Mouse (Mus musculus): Measurements from ENCODE around the gene Ccl22. TPM values are rescaled to one million over a fixed set of nuclear protein-coding genes. Genes with fewer than 3 reads are reported as not detected.
A peak's percentile ranks its signal among the peaks of the same experiment; 100 is the strongest.

Gene Ccl22
- polyA plus RNA-seq, 1 experiment from 2014 or later: 0.27 TPM

DNA sequence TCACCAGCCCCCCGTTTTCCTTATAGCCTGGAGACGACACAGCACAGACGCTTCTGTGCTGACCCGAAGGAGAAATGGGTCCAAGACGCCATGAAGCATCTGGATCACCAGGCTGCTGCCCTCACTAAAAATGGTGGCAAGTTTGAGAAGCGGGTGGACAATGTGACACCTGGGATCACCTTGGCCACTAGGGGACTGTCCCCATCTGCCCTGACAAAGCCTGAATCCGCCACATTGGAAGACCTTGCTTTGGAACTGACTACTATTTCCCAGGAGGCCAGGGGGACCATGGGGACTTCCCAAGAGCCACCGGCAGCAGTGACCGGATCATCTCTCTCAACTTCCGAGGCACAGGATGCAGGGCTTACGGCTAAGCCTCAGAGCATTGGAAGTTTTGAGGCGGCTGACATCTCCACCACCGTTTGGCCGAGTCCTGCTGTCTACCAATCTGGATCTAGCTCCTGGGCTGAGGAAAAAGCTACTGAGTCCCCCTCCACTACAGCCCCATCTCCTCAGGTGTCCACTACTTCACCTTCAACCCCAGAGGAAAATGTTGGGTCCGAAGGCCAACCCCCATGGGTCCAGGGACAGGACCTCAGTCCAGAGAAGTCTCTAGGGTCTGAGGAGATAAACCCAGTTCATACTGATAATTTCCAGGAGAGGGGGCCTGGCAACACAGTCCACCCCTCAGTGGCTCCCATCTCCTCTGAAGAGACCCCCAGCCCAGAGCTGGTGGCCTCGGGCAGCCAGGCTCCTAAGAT, 34.3 kb downstream of the Ccl22 start:
- Histone ChIP-seq H3K4me3 (replicated peaks) (no peak overlapping the region), H3K4me2 (no peak overlapping the region), H3K27me3 (peaks cover 46% of the 10 kb centered on the region), H3K9me3 (replicated peaks) (no peaks in the 10 kb centered on the region), H3K36me3 (no peaks in the 10 kb centered on the region), H3K4me1 (replicated peaks) (peaks cover 43% of the 10 kb centered on the region), H3K9ac (no peak overlapping the region), H3K27ac (no peak overlapping the region)
- ATAC-seq (ENCODE audit: low read depth) (no peak), DNase-seq (no peak)
- WGBS (ENCODE audit: insufficient replicate concordance): 68% methylated on average over 16 of the region's 16 CpGs

DNA sequence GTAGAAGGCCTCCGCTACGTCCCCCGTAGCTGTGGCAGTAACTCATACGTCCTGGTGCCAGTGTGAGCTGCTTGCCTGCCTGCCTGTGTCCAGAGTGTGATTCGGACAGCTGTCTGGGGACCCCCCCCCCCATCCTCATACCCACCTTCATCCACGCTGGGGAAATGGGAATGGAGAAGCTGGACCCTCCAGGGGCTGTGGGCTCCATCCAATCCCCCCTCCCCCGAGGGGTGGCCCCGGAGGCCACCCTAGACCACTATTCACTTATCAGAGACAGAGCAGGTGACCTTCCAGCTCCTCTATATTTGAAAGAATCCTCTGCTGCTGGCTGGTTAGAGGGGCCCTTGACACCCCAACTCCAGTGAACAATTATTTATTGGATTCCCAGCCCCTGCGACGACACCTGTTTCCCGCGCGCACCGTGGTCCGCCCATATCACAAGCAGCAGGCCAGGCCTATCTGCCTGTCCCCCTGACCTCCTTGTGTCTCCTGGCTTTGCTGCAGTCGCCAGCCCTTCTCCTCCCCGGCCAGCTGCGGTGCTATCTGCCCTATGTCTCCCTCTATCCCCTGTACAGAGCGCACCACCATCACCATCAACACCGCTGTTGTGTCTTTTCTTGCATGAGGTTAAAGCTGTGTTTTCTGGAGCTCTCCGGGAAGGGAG, 35.2 kb downstream of the Ccl22 start:
- DNase-seq (no peak), ATAC-seq (ENCODE audit: low read depth) (no peak)
- no peak overlapping the region for H3K9ac ChIP-seq
- H3K4me2 ChIP-seq: no peak overlapping the region; the same call in 1 of the 2 replicates
- no peaks in the 10 kb centered on the region for H3K9me3 ChIP-seq (replicated peaks)
- no peak overlapping the region; the same call in 1 of the 2 replicates for H3K27ac ChIP-seq
- WGBS (ENCODE audit: insufficient replicate concordance): 55% methylated on average over 21 of the region's 21 CpGs
- H3K36me3 ChIP-seq: no peaks in the 10 kb centered on the region
- no peak overlapping the region for H3K4me3 ChIP-seq (replicated peaks)
- H3K27me3 ChIP-seq: peaks cover 41% of the 10 kb centered on the region
- H3K4me1 ChIP-seq (replicated peaks): peaks cover 50% of the 10 kb centered on the region

GRCm38 (mm10) chr8:94781155-94781837, 35.9 kb downstream of the Ccl22 start:
- Histone ChIP-seq H3K9ac (peak overlapping the region; percentile 28; the same call in 1 of the 2 replicates), H3K36me3 (no peaks in the 10 kb centered on the region), H3K27ac (no peak overlapping the region; the same call in 1 of the 2 replicates), H3K9me3 (replicated peaks) (no peaks in the 10 kb centered on the region), H3K4me1 (replicated peaks) (peaks cover 57% of the 10 kb centered on the region), H3K4me3 (replicated peaks) (no peak overlapping the region), H3K4me2 (no peak overlapping the region; the same call in none of the 2 replicates), H3K27me3 (peaks cover 35% of the 10 kb centered on the region)
- 46% methylated on average over 7 of the region's 7 CpGs for WGBS (ENCODE audit: insufficient replicate concordance)
- DNase-seq: no peak
- peak; percentile 51 for ATAC-seq (ENCODE audit: low read depth)

DNA sequence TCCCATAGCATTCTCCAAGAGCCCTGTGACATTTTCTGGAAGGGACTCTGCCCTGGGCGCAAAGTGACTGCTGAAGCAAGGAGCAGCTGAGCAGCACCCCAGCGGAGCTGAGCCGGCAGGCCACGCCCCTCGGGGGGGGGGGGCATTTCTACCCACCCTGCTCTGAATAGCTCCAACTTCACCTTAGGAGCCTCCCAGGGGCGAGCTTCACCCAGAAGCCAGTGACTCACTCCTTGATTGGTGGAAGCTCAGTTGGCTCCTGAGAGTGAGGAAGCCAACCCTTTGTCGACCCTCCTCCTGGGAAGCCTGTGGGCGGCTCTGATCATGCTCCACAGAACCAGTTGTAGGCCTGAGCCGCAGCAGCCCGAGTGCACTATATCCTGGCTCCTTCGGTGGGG, 36.4 kb downstream of the Ccl22 start:
- Histone ChIP-seq H3K36me3 (no peaks in the 10 kb centered on the region), H3K27me3 (peaks cover 34% of the 10 kb centered on the region; the same call in 1 of the 2 replicates), H3K4me2 (no peak overlapping the region; the same call in 1 of the 2 replicates), H3K27ac (no peak overlapping the region), H3K9me3 (replicated peaks) (no peaks in the 10 kb centered on the region), H3K4me3 (replicated peaks) (no peak overlapping the region), H3K9ac (peak overlapping the region; percentile 28; the same call in 1 of the 2 replicates), H3K4me1 (replicated peaks) (peaks cover 63% of the 10 kb centered on the region)
- no peak for ATAC-seq (ENCODE audit: low read depth)
- 15% methylated on average over 11 of the region's 11 CpGs for WGBS (ENCODE audit: insufficient replicate concordance)
- DNase-seq: no peak

DNA sequence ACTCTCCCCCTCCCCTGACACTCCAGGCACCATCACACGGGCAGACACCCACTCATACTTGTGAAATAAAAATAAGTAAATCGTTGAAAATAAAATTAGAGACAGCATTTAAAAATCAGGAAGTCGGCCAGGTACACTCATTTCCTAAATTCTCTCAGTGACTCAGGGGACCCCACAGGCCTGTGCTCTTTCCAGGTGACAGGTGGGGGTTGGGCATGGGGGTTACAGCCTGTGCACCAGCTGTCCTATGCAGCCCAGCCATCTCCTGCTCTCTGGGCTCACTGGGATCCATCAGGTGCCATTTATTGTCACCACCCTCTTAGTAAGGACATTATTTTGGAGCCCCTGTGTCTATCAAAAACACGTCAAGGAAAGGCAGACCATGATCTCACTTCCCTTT, 38.5 kb downstream of the Ccl22 start:
- no peak overlapping the region for H3K4me2 ChIP-seq
- H3K9me3 ChIP-seq (replicated peaks): no peaks in the 10 kb centered on the region
- ATAC-seq (ENCODE audit: low read depth): no peak
- H3K9ac ChIP-seq: no peak overlapping the region
- WGBS (ENCODE audit: insufficient replicate concordance): 31% methylated on average over 4 of the region's 4 CpGs
- H3K36me3 ChIP-seq: no peaks in the 10 kb centered on the region
- H3K27ac ChIP-seq: no peak overlapping the region
- H3K4me3 ChIP-seq (replicated peaks): no peak overlapping the region
- no peak for DNase-seq
- H3K4me1 ChIP-seq (replicated peaks): peaks cover 75% of the 10 kb centered on the region
- H3K27me3 ChIP-seq: peaks cover 19% of the 10 kb centered on the region; the same call in 1 of the 2 replicates

GRCm38 (mm10) chr8:94785247-94785985, 40.0 kb downstream of the Ccl22 start:
- Histone ChIP-seq H3K9me3 (replicated peaks) (no peaks in the 10 kb centered on the region), H3K9ac (no peak overlapping the region), H3K4me2 (no peak overlapping the region), H3K4me3 (replicated peaks) (no peak overlapping the region), H3K4me1 (replicated peaks) (peaks cover 73% of the 10 kb centered on the region), H3K36me3 (no peaks in the 10 kb centered on the region), H3K27me3 (peaks cover 18% of the 10 kb centered on the region), H3K27ac (peak overlapping the region; percentile 99; the same call in 1 of the 2 replicates)
- WGBS (ENCODE audit: insufficient replicate concordance): 52% methylated on average over 12 of the region's 12 CpGs
- ATAC-seq (ENCODE audit: low read depth) (no peak), DNase-seq (peak; percentile 57)

DNA sequence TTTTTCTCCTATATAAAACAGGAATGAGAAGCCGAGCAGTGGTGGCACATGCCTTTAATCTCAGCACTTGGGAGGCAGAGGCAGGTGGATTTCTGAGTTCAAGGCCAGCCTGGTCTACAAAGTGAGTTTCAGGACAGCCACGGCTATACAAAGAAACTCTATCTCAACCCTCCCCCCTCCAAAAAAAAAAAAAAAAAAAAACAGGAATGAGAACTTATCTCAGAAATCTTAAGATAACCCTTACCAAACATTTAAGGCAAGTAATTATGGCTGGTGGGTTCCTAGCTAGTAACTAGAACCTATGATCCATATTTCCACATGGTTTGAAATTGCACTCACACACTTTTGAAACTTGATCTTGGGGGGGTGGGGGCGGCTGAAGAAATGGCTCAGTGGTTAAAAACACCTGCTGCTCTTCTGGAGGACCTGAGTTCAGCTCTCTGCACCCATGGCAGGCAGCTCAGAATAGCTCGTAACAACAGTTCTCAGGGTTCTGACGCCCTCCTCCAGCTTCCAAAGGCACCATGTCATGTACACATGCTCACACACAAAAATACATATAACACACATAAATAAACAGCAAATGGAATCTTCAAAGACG, 40.7 kb downstream of the Ccl22 start:
- H3K27ac ChIP-seq: peak overlapping the region; percentile 99
- no peak for DNase-seq
- no peak for ATAC-seq (ENCODE audit: low read depth)
- H3K9me3 ChIP-seq (replicated peaks): no peaks in the 10 kb centered on the region
- H3K4me3 ChIP-seq (replicated peaks): no peak overlapping the region
- 0 out of 2 replicates have a peak overlapping the region, but pooled peaks have one; percentile 63 for H3K9ac ChIP-seq
- peaks cover 17% of the 10 kb centered on the region for H3K27me3 ChIP-seq
- peaks cover 66% of the 10 kb centered on the region for H3K4me1 ChIP-seq (replicated peaks)
- H3K36me3 ChIP-seq: no peaks in the 10 kb centered on the region
- WGBS (ENCODE audit: insufficient replicate concordance): 63% methylated on average over 6 of the region's 6 CpGs
- peak overlapping the region; percentile 54; the same call in 1 of the 2 replicates for H3K4me2 ChIP-seq

- Histone ChIP-seq H3K27ac (peak overlapping the region; percentile 99), H3K4me1 (replicated peaks) (peaks cover 57% of the 10 kb centered on the region), H3K4me3 (replicated peaks) (peak overlapping the region; percentile 18), H3K36me3 (no peaks in the 10 kb centered on the region), H3K9me3 (replicated peaks) (no peaks in the 10 kb centered on the region), H3K9ac (peak overlapping the region; percentile 63), H3K4me2 (peak overlapping the region; percentile 54), H3K27me3 (peaks cover 30% of the 10 kb centered on the region)
- DNase-seq (peak; percentile 83), ATAC-seq (ENCODE audit: low read depth) (peak; percentile 98)
- 30% methylated on average over 15 of the region's 15 CpGs for WGBS (ENCODE audit: insufficient replicate concordance)
These were observed 42.4 kb downstream of the Ccl22 start for GRCm38 (mm10) chr8:94787524-94788501.

- Histone ChIP-seq H3K36me3 (no peaks in the 10 kb centered on the region), H3K9me3 (replicated peaks) (no peaks in the 10 kb centered on the region), H3K27me3 (peaks cover 32% of the 10 kb centered on the region), H3K4me3 (replicated peaks) (no peak overlapping the region), H3K27ac (peak overlapping the region; percentile 99), H3K9ac (no peak overlapping the region), H3K4me2 (no peak overlapping the region), H3K4me1 (replicated peaks) (peaks cover 59% of the 10 kb centered on the region)
- DNase-seq (no peak), ATAC-seq (ENCODE audit: low read depth) (no peak)
- WGBS (ENCODE audit: insufficient replicate concordance): 79% methylated on average over 10 of the region's 10 CpGs
These were observed 44.0 kb downstream of the Ccl22 start for GRCm38 (mm10) chr8:94789256-94789955.

All from liver, embryonic 13.5 days (tissue).